Mouse (Mus musculus) kidney, postnatal 10 days (tissue): Measurements from ENCODE around the gene Acer2.

Experiments used
- DNase-seq: peaks from one replicate; pipeline ENCODE4 v3.0.0; 2021; ENCODE audit warnings: mixed read lengths

Gene Acer2

DNA sequence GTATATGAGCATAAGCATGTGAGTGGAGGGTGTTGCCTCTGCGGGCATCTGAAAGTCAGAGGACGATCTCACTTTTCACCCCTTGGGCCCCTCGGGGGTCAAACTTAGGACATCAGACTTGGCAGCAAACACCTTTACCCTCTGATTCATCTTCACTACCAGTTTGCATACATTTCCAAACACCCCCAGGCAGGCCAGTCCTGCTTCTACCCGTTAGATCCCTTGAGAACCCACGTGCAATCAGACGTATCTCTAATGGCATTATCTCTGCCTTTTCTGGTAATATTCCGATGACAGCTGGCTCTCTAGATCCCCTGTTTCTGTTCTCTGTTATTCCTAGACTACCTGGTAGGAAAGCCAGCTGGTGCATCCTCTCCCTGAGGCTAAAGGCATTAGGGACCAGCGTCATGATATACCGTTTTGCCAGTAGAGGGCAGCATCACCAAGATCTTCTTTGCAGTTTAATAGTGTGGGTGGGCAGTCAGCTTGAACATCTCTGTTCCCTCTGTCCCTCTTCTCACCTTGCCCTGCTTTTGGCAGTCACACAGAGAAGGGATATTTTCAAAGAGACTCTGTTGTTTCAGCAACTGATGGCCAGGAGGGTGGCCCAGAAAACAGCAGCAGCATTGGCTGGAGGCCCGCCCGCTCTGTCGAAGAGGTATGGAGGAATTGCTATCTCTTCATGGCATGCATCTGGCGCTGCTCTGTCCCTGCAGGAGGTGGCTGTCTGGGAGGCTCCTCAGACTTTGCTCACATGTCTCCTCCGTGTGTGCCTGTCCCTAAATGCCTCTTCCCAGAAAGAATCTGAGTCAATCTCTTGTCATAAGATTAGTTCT, 83.6 kb downstream of the Acer2 start:
- peak; percentile 73 for DNase-seq

DNA sequence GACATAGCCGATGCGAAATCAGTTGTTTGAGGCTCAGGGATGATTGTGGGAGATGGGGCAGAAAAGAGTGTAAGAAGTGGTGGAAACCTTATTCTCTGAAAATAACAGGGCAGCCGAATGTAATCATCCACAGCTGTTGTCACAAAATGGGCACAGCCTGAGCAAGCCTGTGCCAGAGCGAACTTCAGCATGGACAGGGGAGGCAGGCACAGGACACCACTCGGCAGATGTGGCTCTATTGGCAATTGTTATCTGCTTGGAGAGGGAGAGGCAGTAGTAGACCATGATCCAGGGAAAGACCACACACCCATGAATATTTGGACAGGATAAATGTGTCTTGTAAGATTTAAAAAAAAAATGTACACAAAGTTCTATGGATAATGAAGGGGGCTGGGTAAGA, 103.1 kb downstream of the Acer2 start:
- no peak for DNase-seq
